Mouse (Mus musculus) E14TG2a.4 (cell line): ENCODE data around the gene Jhy.

Experiments
- CTCF ChIP-seq: conservative IDR thresholded peaks from 2 replicates; pipeline ENCODE4 v1.5.1; 2014; ENCODE audit warnings: low read length
- NANOG ChIP-seq: IDR thresholded peaks from 2 replicates; pipeline ENCODE4 v1.6.1; 2014; ENCODE audit warnings: borderline replicate concordance, low read length, mixed read lengths

- TF ChIP-seq CTCF = no peak
- TF ChIP-seq NANOG = no peak
Measured at GRCm38 (mm10) chr9:40878998-40879397, 84.9 kb downstream of the Jhy start.
